Mouse (Mus musculus): Measurements from ENCODE around the gene Rasl2-9.
"Not testable (repeated sequence)": the region's sequence is repeated elsewhere in the genome, so short reads cannot be mapped to it uniquely, and the experiment has no call there.

Rasl2-9 gene

GRCm38 (mm10) chr7:5125549-5126406 is at the start of gene Rasl2-9:
Gene Rasl2-9 (minus strand): TSS chr7:5125950.
- no peak for DNase-seq (ENCODE audit: low read depth, low spot score)

DNA sequence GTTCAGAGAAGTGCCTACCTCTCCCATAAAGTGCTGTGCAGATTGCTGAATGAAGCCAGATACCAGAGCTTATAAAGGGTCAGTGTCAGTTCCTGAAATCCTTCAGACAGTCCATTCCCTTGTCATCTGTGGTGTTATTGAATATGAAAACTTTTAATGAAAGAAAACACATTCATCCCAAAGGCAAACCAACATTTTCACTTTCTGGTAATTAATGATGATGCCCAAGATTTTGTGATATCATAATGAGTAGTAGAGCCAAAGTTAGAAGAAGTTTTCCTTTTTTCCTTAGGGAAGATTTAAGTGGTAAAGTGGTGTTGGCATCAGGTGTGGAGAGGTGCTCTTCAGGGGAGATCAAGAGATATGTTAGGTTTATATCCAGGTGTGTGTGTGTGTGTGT is 23.8 kb upstream of the Rasl2-9 start, which contains the start of gene Vmn1r55:
Gene Vmn1r55 (minus strand): TSS at position 101 of the 400 bp plus-strand sequence.
- DNase-seq (ENCODE audit: low read depth, low spot score): not testable (repeated sequence)

- no peak for DNase-seq (ENCODE audit: low read depth, low spot score)
Observed at GRCm38 (mm10) chr7:5125078-5125477, 672 bp downstream of the Rasl2-9 start.

DNA sequence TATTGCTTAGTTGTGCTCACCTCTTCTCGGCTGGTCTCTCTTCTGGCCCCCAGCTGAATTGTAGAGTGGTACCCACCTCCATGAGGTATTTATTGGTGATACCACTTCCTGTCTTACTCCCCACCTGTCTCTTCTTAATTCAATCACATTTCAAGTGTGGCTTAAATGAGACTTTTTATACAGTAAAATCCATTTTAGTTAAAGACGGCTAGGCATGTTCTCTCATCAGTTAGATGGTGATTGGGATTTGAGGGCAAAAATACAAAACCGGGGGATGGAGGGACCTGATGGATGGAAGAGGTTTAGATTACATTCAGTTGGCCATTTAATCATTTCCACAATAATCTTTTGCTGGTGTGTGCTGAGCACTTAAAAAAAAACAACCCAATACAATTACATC is 8.9 kb downstream of the Rasl2-9 start, which contains the start of gene Rfpl4:
Gene Rfpl4 (minus strand): TSS at position 101 of the 400 bp plus-strand sequence.
- DNase-seq (ENCODE audit: low read depth, low spot score): no peak

DNA sequence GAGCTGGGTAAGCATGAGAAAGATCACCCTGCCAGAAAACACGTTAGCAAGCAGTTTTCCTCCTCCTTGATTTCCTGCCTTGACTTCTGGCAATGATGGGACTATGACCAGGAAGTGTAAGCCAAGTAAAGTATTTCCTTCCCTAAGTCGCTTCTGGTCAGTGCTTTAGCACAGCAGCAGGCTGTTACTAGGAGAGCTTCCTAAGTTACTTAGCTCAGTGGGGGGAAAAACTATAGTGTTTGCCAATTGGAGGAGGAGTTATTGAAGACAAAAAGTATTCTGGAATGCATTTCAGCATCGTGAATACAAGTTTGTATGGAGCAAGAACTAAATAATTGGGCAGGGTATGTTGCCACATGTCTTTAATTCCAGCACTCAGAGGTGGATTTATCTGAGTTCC is 13.0 kb downstream of the Rasl2-9 start:
- DNase-seq (ENCODE audit: low read depth, low spot score): no peak

DNA sequence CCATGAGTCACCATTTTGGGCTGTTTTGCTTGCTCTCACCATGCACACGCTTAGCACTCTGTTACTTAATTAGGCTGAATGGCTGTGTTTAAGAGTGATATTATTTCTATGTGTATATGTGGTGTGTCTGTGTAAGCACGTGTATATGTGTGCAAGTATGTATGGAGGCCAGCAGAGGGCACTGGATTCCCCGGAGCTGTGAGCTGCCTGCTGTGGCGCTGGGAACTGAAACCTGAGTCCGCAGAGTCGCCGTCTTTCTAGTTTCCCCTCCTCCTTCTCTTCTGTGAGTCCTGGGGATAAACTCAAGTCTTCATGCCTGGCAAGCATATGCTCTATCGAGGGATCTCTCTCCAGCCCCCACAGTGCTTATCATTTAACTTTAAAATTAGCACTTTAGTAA is 16.4 kb downstream of the Rasl2-9 start:
- no peak for DNase-seq (ENCODE audit: low read depth, low spot score)

DNA sequence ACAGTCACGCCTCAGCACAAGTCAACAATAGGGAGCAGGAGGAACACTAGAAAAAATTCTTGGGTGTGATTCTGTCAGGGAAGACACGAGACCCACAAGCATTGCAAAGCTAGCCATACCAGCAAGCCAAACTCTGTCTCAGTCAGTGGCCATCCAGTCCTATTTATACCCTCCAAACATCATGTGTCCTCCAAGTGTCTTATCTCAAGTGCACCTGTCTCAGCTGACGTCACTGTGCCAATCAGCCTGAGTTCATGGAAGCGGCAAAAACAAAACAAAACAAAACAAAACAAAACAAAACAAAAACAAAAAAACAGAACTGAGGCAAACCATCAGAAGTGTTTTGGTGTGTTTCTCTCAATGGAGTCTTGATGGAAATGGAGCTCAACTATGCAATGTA is 17.5 kb downstream of the Rasl2-9 start:
- no peak for DNase-seq (ENCODE audit: low read depth, low spot score)

GRCm38 (mm10) chr7:5102564-5102963 is 23.2 kb downstream of the Rasl2-9 start:
- DNase-seq (ENCODE audit: low read depth, low spot score): no peak

DNA sequence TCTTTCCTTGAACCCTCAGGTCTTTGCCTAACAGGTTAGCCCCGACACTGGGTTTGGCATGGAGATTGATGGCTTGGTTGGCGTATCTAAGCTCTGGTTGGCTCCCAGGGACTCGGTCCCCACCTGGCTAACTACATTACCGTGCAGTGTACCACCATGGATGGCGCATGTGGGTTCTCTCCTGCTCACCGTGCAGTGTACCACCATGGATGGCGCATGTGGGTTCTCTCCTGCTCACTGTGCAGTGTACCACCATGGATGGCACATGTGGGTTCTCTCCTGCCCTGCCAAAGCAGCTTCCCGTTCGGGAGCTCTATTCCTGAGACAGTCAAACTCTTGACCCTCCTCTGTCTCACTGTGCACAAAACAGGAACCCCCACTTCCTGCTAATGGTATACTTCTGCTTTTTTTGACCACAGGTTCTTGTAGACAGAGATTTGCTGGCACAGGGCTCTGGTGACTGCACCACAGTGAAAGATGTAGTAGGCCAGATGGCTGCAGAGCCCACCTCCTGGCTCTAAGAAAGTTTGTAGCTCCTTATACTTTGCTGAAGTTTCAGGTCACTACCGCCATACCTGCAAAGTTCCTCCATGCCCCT is 24.6 kb downstream of the Rasl2-9 start:
- DNase-seq (ENCODE audit: low read depth, low spot score): no peak

DNA sequence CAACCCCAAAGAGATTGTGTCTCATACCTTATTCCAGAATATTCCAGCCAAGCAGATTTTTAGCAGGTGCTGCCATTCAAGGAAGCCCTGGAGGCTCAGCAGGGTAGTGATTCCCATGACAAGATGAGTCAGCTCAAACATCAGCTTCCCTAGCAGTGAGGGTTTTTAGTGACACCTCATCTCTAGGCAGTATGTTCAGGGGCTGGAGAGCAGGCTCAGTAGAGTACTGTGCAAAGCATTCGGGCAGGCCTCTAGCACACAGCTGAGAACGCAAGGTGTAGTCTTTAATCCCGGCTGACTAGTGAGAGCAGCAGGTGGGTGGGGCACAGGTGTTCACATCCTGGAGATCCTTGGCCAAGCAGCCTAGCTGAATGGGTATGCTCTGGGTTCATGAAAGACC is 26.0 kb downstream of the Rasl2-9 start:
- DNase-seq (ENCODE audit: low read depth, low spot score): no peak

DNA sequence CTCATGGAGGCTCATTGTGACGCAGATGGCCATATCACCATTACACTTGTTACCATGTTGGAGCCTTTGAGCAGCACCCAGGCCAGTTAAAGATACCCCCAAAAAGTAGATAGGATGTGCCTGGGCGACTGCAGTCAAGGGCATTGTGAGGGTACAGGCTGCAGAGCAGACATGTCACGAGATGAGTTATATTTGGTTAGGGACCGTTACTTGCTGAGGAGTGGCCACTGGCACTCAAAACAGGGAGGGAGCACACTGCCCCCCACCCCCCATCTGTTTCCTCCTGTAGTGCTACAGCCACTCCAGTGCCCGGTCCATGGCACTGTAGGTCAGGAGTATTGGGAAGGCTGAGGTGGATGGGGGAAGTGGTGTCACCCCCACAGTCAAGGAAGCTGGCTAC is 27.0 kb downstream of the Rasl2-9 start:
- DNase-seq (ENCODE audit: low read depth, low spot score): no peak

GRCm38 (mm10) chr7:5092831-5093510 is 32.8 kb downstream of the Rasl2-9 start:
- no peak for DNase-seq (ENCODE audit: low read depth, low spot score)

- no peak for DNase-seq (ENCODE audit: low read depth, low spot score)
Observed at GRCm38 (mm10) chr7:5092381-5092780, 33.4 kb downstream of the Rasl2-9 start.

- no peak for DNase-seq (ENCODE audit: low read depth, low spot score)
Observed at GRCm38 (mm10) chr7:5091008-5091728, 34.6 kb downstream of the Rasl2-9 start.

DNA sequence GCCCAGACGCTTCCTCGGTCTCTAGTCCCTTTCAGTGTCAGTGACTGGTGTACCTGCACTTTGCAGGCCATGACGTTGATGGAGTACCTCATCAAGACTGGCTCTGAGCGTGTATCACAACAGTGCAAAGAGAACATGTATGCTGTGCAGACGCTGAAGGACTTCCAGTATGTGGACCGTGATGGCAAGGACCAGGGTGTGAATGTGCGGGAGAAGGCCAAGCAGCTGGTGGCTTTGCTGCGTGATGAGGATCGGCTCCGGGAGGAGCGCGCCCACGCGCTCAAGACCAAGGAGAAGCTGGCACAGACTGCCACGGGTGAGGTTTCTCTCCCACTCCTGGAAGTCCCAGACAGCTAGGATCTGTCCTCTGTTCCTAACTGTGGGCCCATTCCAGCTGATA is 35.9 kb downstream of the Rasl2-9 start:
- no peak for DNase-seq (ENCODE audit: low read depth, low spot score)

DNA sequence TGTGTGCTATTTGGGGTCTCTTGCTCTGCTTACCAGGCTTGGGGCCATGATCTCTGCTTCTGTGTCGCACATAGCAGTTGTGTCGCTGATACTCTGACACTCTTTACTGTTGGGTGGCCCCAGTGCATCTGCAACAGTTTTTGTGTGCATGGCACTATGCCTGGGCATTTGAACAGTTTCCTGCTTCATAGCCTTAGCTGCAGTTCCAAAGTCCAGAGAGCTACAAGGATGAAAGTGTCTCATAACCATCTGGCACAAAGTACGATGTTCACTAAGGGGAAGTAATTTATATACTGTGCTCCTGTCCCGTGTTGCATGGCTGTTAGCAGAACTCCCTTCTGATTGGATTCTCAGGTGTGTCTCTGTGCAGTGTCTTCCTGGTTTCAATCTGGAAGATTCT is 37.9 kb downstream of the Rasl2-9 start:
- no peak for DNase-seq (ENCODE audit: low read depth, low spot score)

DNA sequence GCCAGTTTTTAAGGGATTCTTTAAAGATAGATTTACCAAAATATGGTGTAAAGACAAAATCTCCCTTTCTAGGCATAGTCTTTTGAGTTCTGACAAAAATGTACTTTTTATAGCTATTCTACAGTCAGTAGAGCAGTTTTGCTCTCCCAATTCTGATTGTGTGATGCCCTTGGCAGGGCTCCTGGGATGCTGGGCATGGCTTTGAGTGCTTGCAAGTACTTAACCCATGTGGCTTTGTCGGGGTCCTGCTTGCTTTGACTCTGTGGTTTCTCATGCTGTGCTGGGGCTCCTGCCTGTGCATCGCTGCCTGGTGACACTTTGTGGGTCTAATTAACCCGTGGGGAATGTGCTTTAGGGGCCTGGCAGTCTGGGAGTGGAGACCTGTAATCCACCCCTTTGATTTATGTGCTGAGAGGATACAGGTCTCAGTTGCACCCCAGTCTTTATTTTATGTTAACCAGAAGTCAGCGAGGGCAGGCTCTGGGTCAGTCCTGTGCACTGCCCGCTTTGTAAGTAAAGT is 38.8 kb downstream of the Rasl2-9 start:
- no peak for DNase-seq (ENCODE audit: low read depth, low spot score)

DNA sequence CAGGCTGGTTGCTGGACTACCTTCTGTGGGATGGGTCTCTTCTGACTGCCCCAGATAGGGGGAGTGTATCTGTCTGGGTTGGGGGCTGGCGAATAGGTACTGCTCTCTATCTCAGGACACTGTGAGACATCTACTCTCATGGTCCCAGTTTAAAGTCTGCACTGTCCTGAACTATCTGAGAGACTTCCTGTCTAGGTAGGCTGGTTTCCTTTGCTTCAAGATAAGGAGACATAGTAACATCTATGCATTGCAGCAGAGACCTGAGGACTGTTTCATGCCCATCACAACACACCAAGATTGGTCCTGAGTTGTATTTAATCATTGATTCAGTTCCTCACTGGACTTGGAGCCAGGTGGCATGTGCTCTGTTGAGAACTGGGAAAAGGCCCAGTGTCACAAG is 40.2 kb downstream of the Rasl2-9 start:
- DNase-seq (ENCODE audit: low read depth, low spot score): no peak

- no peak for DNase-seq (ENCODE audit: low read depth, low spot score)
Observed at GRCm38 (mm10) chr7:5083325-5084105, 42.2 kb downstream of the Rasl2-9 start.

DNA sequence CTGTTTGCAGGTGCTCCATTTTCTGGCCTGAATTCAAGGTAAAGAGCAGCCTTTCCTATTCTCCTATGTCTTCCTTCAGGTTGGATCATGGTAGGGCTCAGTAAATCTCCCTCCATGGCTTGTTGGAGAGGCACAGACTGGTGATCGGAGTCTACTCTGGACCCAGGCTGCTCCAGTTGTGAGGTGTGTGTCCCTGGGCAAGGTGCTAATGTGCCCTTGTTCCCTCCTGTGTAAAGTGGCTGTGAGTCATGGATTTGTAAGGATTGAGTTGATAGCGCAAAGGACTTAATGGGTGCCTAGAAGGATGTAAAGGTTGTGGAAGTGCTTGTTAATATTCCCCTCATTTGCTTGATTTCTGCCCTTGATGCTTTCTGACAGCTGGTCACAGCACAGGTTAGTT is 43.8 kb downstream of the Rasl2-9 start:
- no peak for DNase-seq (ENCODE audit: low read depth, low spot score)

DNA sequence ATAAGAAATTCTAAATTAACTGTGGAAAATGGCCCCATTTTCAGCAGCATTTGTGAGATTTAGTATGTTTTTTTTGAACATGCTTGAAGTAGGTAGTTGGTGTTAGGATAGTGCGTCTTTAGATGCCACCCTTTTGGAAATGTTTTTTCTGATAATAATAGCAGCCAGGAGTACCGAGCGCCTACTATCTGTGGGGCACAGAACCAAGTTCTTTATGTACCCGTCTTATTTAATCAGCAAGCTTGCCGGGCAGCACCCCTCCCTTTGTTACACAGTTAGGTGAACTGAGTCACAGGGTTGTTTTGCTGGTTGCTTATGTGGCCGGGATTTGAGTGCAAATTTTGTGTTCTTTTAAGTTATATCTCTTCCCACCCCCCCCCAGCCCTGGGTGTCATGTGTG is 44.5 kb downstream of the Rasl2-9 start:
- DNase-seq (ENCODE audit: low read depth, low spot score): no peak
